In the genomic region with DNA sequence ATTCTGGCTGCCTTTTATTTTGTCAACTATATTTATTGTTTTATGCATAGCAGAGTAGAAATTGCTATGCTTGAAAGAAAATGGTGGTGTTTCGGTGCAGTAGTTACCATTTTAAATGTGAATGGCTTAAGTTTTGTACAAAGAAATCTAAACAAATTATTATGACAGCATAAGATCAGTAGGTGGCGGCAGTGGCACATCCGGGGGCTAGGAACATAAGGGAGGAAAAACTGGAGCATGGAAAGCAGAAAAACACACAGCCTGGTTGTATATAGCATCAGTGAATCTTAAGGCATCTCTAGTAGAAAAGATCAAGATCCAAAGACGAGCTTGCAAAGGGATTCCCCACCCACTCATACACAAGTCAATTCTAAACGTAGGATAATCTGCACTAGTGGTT, we compare ENCODE assay signal across 23 mouse cellular contexts. TPM values are rescaled to one million over a fixed set of nuclear protein-coding genes. Genes with fewer than 3 reads are reported as not detected.
A peak's percentile ranks its signal among the peaks of the same experiment; 100 is the strongest.
DNase-seq lines count a peak whose midpoint lies in the region; ATAC-seq and TF ChIP-seq lines count a peak whose summit lies in the region.
"Had no signal": no experiment of that assay in that cellular context is flagged by ENCODE, and none has a peak within 500 bp of the region (broad histone marks: within the 10 kb centered on the region; RNA-seq: fewer than 3 reads in every experiment).

No protein-coding gene starts in this region.

- H3K4me2 ChIP-seq in midbrain, embryonic 14.5 days (ENCODE audit: low read length) = no peak overlapping the region
- H3K4me2 ChIP-seq in midbrain, embryonic 15.5 days = no peak overlapping the region
- no peak overlapping the region for H3K4me2 ChIP-seq in stomach, postnatal 0 days (replicated peaks; ENCODE audit: low read depth)
- H3K4me2 ChIP-seq: embryonic facial prominence, embryonic 15.5 days; hindbrain, embryonic 12.5 days; limb, embryonic 12.5 days; liver, embryonic 13.5 days; midbrain, embryonic 11.5 days had no signal

- no peaks in the 10 kb centered on the region for H3K4me1 ChIP-seq in midbrain, embryonic 14.5 days (ENCODE audit: control insufficient read depth, insufficient read depth, low read length)
- no peaks in the 10 kb centered on the region for H3K4me1 ChIP-seq in midbrain, embryonic 15.5 days
- H3K4me1 ChIP-seq in stomach, postnatal 0 days (replicated peaks; ENCODE audit: control insufficient read depth, insufficient read depth) = no peaks in the 10 kb centered on the region
- H3K4me1 ChIP-seq: embryonic facial prominence, embryonic 15.5 days; forebrain, embryonic 10.5 days; hindbrain, embryonic 12.5 days; limb, embryonic 12.5 days; liver, embryonic 13.5 days had no signal

- no peaks in the 10 kb centered on the region for H3K36me3 ChIP-seq in midbrain, embryonic 14.5 days (ENCODE audit: control insufficient read depth, insufficient read depth, low read length)
- H3K36me3 ChIP-seq in midbrain, embryonic 15.5 days (replicated peaks) = no peaks in the 10 kb centered on the region
- H3K36me3 ChIP-seq in stomach, postnatal 0 days (ENCODE audit: control insufficient read depth, insufficient read depth, low read length) = no peaks in the 10 kb centered on the region
- H3K36me3 ChIP-seq: embryonic facial prominence, embryonic 15.5 days; forebrain, embryonic 10.5 days; hindbrain, embryonic 12.5 days; limb, embryonic 12.5 days; liver, embryonic 13.5 days had no signal

- peak; percentile 57 for TF ChIP-seq CTCF in gastrocnemius, adult 2 months (IDR thresholded peaks at IDR 0.05)
- peak; percentile 71 for TF ChIP-seq CTCF in stomach, postnatal 0 days (IDR thresholded peaks at IDR 0.05; ENCODE audit: low read depth)

- intact Hi-C loops in gastrocnemius, adult 2 months (cut with DNase I) = no loop called here

- DNase-seq in gastrocnemius, adult 2 months = no peak
- DNase-seq in gastrocnemius, postnatal 4 days (ENCODE audit: low spot score in 2 of 2) = no peak
- peak; percentile 7 for DNase-seq in kidney, postnatal 10 days
- DNase-seq in kidney, adult 18-20 months = no peak
- DNase-seq in midbrain, embryonic 14.5 days = peak; percentile 19
- peak; percentile 35 for DNase-seq in stomach, postnatal 0 days (ENCODE audit: low spot score)
- DNase-seq: B cell, adult 2 months; cerebellum, adult 9-11 months; liver, embryonic 13.5 days; lung, postnatal 4 days; thymus, adult 2 months had no signal

- H3K9me3 ChIP-seq in midbrain, embryonic 14.5 days (ENCODE audit: control insufficient read depth, low read length) = no peaks in the 10 kb centered on the region
- no peaks in the 10 kb centered on the region for H3K9me3 ChIP-seq in midbrain, embryonic 15.5 days
- H3K9me3 ChIP-seq in stomach, postnatal 0 days (ENCODE audit: control insufficient read depth, low read length) = no peaks in the 10 kb centered on the region
- H3K9me3 ChIP-seq: embryonic facial prominence, embryonic 15.5 days; forebrain, embryonic 10.5 days; limb, embryonic 12.5 days; liver, embryonic 13.5 days had no signal

- TF ChIP-seq EP300 in stomach, postnatal 0 days (optimal IDR thresholded peaks at IDR 0.05) = no peak

- no peaks in the 10 kb centered on the region for H3K27me3 ChIP-seq in midbrain, embryonic 14.5 days (ENCODE audit: control insufficient read depth, insufficient read depth, low read length)
- H3K27me3 ChIP-seq in midbrain, embryonic 15.5 days (replicated peaks) = no peaks in the 10 kb centered on the region
- no peaks in the 10 kb centered on the region for H3K27me3 ChIP-seq in stomach, postnatal 0 days (ENCODE audit: control insufficient read depth, insufficient read depth, low read length)
- H3K27me3 ChIP-seq: embryonic facial prominence, embryonic 15.5 days; hindbrain, embryonic 12.5 days; limb, embryonic 12.5 days; liver, embryonic 13.5 days had no signal

- ATAC-seq in midbrain, embryonic 14.5 days (ENCODE audit: low FRiP score, low TSS enrichment) = no peak
- no peak for ATAC-seq in midbrain, embryonic 15.5 days (replicated peaks)
- no peak for ATAC-seq in stomach, postnatal 0 days (ENCODE audit: low FRiP score, low TSS enrichment)
- ATAC-seq: intestine, embryonic 16.5 days had no signal

- H3K9ac ChIP-seq in midbrain, embryonic 14.5 days (replicated peaks; ENCODE audit: low read length) = no peak overlapping the region
- H3K9ac ChIP-seq in midbrain, embryonic 15.5 days = no peak overlapping the region
- no peak overlapping the region for H3K9ac ChIP-seq in stomach, postnatal 0 days (ENCODE audit: low read length)
- H3K9ac ChIP-seq: embryonic facial prominence, embryonic 15.5 days; hindbrain, embryonic 12.5 days; limb, embryonic 12.5 days; liver, embryonic 13.5 days had no signal

- WGBS in midbrain, embryonic 14.5 days = 85% methylated on average over 5 of the region's 5 CpGs
- WGBS in midbrain, embryonic 15.5 days = 81% methylated on average over 5 of the region's 5 CpGs
- WGBS in stomach, postnatal 0 days = 76% methylated on average over 5 of the region's 5 CpGs

- H3K27ac ChIP-seq in gastrocnemius, adult 2 months = no peak overlapping the region
- no peak overlapping the region for H3K27ac ChIP-seq in midbrain, embryonic 14.5 days (replicated peaks; ENCODE audit: low read depth, low read length)
- no peak overlapping the region for H3K27ac ChIP-seq in midbrain, embryonic 15.5 days
- no peak overlapping the region for H3K27ac ChIP-seq in stomach, postnatal 0 days (replicated peaks)
- H3K27ac ChIP-seq: embryonic facial prominence, embryonic 15.5 days; forebrain, embryonic 10.5 days; hindbrain, embryonic 12.5 days; limb, embryonic 12.5 days; liver, embryonic 13.5 days had no signal

- H3K4me3 ChIP-seq in gastrocnemius, adult 2 months = no peak overlapping the region
- no peak overlapping the region for H3K4me3 ChIP-seq in midbrain, embryonic 14.5 days (replicated peaks; ENCODE audit: low read depth, low read length)
- no peak overlapping the region for H3K4me3 ChIP-seq in midbrain, embryonic 15.5 days
- no peak overlapping the region for H3K4me3 ChIP-seq in stomach, postnatal 0 days (ENCODE audit: low read depth, low read length)
- H3K4me3 ChIP-seq: embryonic facial prominence, embryonic 15.5 days; forebrain, embryonic 10.5 days; hindbrain, embryonic 12.5 days; limb, embryonic 12.5 days; liver, embryonic 13.5 days had no signal

RNA-seq across cellular contexts. Expression of gene Il18rap, which starts 22.4 kb away (rescaled TPM):
- not detected for total RNA-seq in gastrocnemius, adult 2 months (2021)
- under 1 TPM; 0.07 to 0.08 TPM for total RNA-seq in gastrocnemius, postnatal 4 days (2021)
- 0.16 TPM in 1 of 2 replicates, not detected in the other for polyA plus RNA-seq in midbrain, embryonic 14.5 days (2014; fragmentation: Nextera tagmentation; extraction: Ambion mirVana)
- polyA plus RNA-seq in midbrain, embryonic 15.5 days (2015; fragmentation: Nextera tagmentation; extraction: Ambion mirVana) = 0.09 and 0.15 TPM in 2 replicates
- 0.15 and 0.16 TPM in 2 replicates for polyA plus RNA-seq in stomach, postnatal 0 days (2015; fragmentation: Nextera tagmentation; extraction: Ambion mirVana)
- polyA plus RNA-seq: heart, embryonic 14.5 days had no signal

RNA-seq across cellular contexts. Expression of gene Slc9a4, which starts 42.3 kb away (rescaled TPM):
- total RNA-seq in gastrocnemius, adult 2 months (2021) = under 1 TPM; 0.64 to 0.97 TPM
- total RNA-seq in gastrocnemius, postnatal 4 days (2021) = under 1 TPM in 1 of 2 experiments, not detected in 1; 0.26 TPM
- not detected in 2 replicates for polyA plus RNA-seq in midbrain, embryonic 14.5 days (2014; fragmentation: Nextera tagmentation; extraction: Ambion mirVana)
- not detected in 2 replicates for polyA plus RNA-seq in midbrain, embryonic 15.5 days (2015; fragmentation: Nextera tagmentation; extraction: Ambion mirVana)
- polyA plus RNA-seq in stomach, postnatal 0 days (2015; fragmentation: Nextera tagmentation; extraction: Ambion mirVana) = 27.4 and 31.4 TPM in 2 replicates
- total RNA-seq: adrenal gland, postnatal 36 days; granulocyte monocyte progenitor cell, adult 5-6 weeks; neutrophil, adult 5-6 weeks had no signal
- polyA plus RNA-seq: forebrain, embryonic 10.5 days; heart, embryonic 14.5 days; limb, embryonic 12.5 days; liver, embryonic 13.5 days; midbrain, embryonic 11.5 days; small intestine, adult 2 months had no signal

Comparison
In these comparisons a context has a peak if more than half of its experiments do, and no peak if none do; other contexts are left out.
1. DNase-seq: peak in kidney, postnatal 10 days (single experiment), midbrain, embryonic 14.5 days (single experiment) and stomach, postnatal 0 days (single experiment); none in gastrocnemius, adult 2 months (single experiment), gastrocnemius, postnatal 4 days (0 of 2) and kidney, adult 18-20 months (single experiment).
2. RNA of gene Slc9a4, which starts 42.3 kb away (polyA plus RNA-seq): 27.4 to 31.4 TPM in stomach, postnatal 0 days; not detected in midbrain, embryonic 15.5 days and not detected in midbrain, embryonic 14.5 days; every median in the first group is over 10 times any median in the second.